Mouse (Mus musculus) lung, embryonic 15.5 days (tissue): Measurements from ENCODE around the gene Slc24a4. TPM values are rescaled to one million over a fixed set of nuclear protein-coding genes. Genes with fewer than 3 reads are reported as not detected.
A peak's percentile ranks its signal among the peaks of the same experiment; 100 is the strongest.

Experiments
- ATAC-seq: fragments of 200-750 bp; cut with Nextera tagmentation; 2 replicates; pipeline ENCODE4 v1.8.0; 2017; ENCODE audit warnings: moderate number of reproducible peaks, borderline replicate concordance; ENCODE audit not compliant: low FRiP score, low TSS enrichment; ENCODE audit errors: extremely low read depth
- H3K27ac ChIP-seq: fragments of 300-500 bp; sonication (generic); 2 replicates; pipeline ENCODE4 v1.5.1; 2015; ENCODE audit warnings: moderate library complexity, mild to moderate bottlenecking, inconsistent platforms
- H3K27me3 ChIP-seq: fragments of 300-500 bp; sonication (generic); 2 replicates; pipeline ENCODE4 v1.6.1; 2015; ENCODE audit warnings: inconsistent platforms
- H3K36me3 ChIP-seq: fragments of 300-500 bp; sonication (generic); 2 replicates; pipeline ENCODE4 v1.6.1; 2015; ENCODE audit warnings: inconsistent platforms
- H3K4me1 ChIP-seq: fragments of 300-500 bp; sonication (generic); 2 replicates; pipeline ENCODE4 v1.6.1; 2015; ENCODE audit warnings: inconsistent platforms
- H3K4me2 ChIP-seq: fragments of 300-500 bp; sonication (generic); 2 replicates; pipeline ENCODE4 v1.6.1; 2015; ENCODE audit warnings: inconsistent platforms, mild to moderate bottlenecking, moderate library complexity
- H3K4me3 ChIP-seq: fragments of 300-500 bp; sonication (generic); 2 replicates; pipeline ENCODE4 v1.5.1; 2015; ENCODE audit warnings: mild to moderate bottlenecking, inconsistent platforms
- H3K9ac ChIP-seq: fragments of 300-500 bp; sonication (generic); 2 replicates; pipeline ENCODE4 v1.6.1; 2015; ENCODE audit warnings: inconsistent platforms
- H3K9me3 ChIP-seq: fragments of 300-500 bp; sonication (generic); 2 replicates; pipeline ENCODE4 v1.6.1; 2016; ENCODE audit warnings: inconsistent platforms
- WGBS: fragments of 180-500 bp; shearing (Covaris S2); methylation state at CpG from one replicate; pipeline ENCODE4 v1.1.7; 2015; 5-methylcytosine and 5-hydroxymethylcytosine counted together
- polyA plus RNA-seq: library from polyadenylated mRNA; unstranded; fragments of >200 nt; fragmentation: Nextera tagmentation; extraction: Ambion mirVana; gene quantifications from 2 replicates; pipeline ENCODE4 v1.2.1, GENCODE M21; 2015

Slc24a4 gene
- polyA plus RNA-seq, 1 experiment from 2014 or later = 2.1 TPM

DNA sequence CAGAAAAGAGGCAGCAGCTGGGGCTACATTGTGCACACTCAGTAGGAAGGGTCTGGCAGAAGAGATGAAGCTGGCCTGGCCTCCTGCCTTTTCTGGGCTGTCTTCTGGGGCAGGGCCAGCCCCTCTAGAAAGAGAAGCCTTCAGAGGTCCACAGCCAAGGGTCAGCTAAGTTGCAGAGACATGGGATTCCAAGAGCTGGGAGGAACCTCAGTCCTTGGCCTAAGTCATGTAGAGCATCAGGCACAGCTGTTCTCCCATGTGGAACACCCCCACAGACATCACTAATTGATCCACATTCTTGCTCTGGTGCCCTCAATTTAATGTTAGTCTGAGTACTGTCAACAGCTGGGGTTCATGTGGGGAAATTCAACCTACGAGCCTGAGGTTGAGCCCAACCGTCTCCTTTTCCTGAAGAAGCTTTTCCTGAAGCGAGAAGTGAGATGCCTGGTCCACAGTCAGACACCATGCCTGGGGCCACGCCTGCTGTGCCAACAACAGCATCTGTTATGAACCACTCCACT lies 174.4 kb downstream of the Slc24a4 start:
- Histone ChIP-seq H3K4me1 (peaks cover 73% of the 10 kb centered on the region), H3K27ac (peak overlapping the region; percentile 69), H3K36me3 (no peaks in the 10 kb centered on the region), H3K9ac (no peak overlapping the region), H3K27me3 (no peaks in the 10 kb centered on the region), H3K4me2 (no peak overlapping the region), H3K9me3 (no peaks in the 10 kb centered on the region), H3K4me3 (no peak overlapping the region)
- WGBS = 46% methylated on average over 4 of the region's 4 CpGs
- peak; percentile 89 for ATAC-seq

DNA sequence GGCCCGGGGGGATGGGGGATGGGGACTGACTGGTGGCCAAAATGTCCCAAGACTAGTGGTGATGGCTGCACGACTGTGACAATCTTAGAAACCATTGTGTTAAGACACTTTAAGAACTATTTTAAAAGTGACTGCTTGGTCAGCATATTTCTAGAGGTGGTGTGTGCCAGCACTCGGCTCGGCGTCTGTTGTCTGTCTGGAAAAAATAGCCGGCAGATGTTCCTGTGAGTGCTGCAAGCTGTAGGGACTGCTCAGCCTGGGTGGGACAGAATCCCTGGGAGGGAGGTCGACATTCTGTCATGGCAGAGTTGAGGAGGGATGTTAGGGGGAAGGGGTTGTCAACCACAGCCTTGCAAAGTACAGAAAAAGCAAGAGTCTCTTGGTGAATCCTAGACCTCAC lies 175.3 kb downstream of the Slc24a4 start:
- no peaks in the 10 kb centered on the region for H3K27me3 ChIP-seq
- H3K36me3 ChIP-seq = no peaks in the 10 kb centered on the region
- WGBS = 12% methylated on average over 7 of the region's 7 CpGs
- H3K4me2 ChIP-seq = no peak overlapping the region
- no peaks in the 10 kb centered on the region for H3K9me3 ChIP-seq
- ATAC-seq = no peak
- no peak overlapping the region for H3K4me3 ChIP-seq
- H3K9ac ChIP-seq = no peak overlapping the region
- H3K4me1 ChIP-seq = peaks cover 76% of the 10 kb centered on the region
- H3K27ac ChIP-seq = peak overlapping the region; percentile 69

DNA sequence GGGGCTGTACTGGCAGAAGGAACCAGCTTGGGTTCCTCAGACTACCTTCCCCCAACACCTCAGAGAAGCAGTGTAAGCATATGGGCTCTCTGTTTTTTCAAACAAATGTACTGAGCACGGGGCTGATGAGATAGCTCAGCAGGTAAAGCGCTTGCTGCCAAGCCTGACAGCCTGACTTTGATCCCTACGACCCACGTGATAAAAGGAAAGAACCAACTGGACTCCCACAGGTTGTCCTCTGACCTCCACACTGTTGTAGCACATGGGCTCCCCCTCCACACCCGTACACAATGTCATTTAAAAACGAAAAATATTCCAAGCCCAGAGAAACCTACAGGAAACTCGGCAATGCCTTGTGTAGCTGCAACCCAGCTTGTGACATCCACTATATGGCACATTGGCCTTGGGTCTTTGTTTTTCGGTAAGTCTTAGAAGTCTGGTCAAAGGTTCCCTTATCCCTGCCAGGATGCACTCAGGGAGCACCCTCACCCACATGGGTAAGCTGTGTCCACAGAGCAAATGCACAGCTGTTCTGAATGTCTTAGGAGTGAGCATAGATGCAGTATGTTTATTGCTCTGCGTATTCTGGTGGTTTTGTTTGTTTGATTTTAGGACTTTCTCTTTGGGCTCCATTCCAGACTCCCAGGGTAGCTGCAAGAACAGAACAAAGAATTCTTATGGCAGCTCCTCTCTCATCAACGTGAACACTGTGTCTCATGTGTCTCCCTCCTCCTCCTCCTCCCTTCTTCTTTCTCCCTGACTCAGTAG lies 176.7 kb downstream of the Slc24a4 start:
- Histone ChIP-seq H3K9ac (no peak overlapping the region), H3K36me3 (no peaks in the 10 kb centered on the region; the same call in 1 of the 2 replicates), H3K27me3 (no peaks in the 10 kb centered on the region), H3K4me3 (no peak overlapping the region), H3K4me2 (no peak overlapping the region), H3K9me3 (no peaks in the 10 kb centered on the region), H3K27ac (peak overlapping the region; percentile 26; the same call in 1 of the 2 replicates), H3K4me1 (peaks cover 81% of the 10 kb centered on the region)
- WGBS = 34% methylated on average over 10 of the region's 10 CpGs
- ATAC-seq = no peak

DNA sequence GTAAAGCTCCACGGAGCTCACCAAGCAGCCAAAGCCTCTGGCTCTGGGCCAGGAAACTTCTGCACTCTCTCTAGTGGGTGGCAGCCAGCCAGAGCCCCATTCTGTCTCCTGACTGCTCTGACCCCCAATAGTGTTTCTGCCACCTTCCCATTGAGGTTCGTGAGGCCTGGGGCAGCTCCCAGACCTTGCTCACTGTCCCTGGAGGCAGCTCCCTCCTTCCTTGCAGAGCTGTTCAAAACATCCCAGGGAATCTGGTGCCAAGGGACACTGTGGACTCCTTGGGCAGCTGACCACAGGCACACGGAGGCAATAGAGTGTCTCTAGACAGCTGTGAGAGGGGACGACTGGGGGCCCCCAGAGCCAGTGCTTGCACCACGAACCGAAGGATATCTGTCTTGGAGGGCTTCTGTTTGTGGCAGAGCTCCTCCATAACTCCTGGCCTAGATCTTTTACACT lies 179.5 kb downstream of the Slc24a4 start:
- Histone ChIP-seq H3K4me2 (peak overlapping the region; percentile 12; the same call in 1 of the 2 replicates), H3K4me1 (peaks cover 62% of the 10 kb centered on the region), H3K27ac (peak overlapping the region; percentile 81), H3K36me3 (peaks cover 2% of the 10 kb centered on the region; the same call in 1 of the 2 replicates), H3K9me3 (no peaks in the 10 kb centered on the region), H3K27me3 (no peaks in the 10 kb centered on the region), H3K4me3 (no peak overlapping the region), H3K9ac (no peak overlapping the region)
- WGBS = 23% methylated on average over 6 of the region's 6 CpGs
- ATAC-seq = peak; percentile 87

DNA sequence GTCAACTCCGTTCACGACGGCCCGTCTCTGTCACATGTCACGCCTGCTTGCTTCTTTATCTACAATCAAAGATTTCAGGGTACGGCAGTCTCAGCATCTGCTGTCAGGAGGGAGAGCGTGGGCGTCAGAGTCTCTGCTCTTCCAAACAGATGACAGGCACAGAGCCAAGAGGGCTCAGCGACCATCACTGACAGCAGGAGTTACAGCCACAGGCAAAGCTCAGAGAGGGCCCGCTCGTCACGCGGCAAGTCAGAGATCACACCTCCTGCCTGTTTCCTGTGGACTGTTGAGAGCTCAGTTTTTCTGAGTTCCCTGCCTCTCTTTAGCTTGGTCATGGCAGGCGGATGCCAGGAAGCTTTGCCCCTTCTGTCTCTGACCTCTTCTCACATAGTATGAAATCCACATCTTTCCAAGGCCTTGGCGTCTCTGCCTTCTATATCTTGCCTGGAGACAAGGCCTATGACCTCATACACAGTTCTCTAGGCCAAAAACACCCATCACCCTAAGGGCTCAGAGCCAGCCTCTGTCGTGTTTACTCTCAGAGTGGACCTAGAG lies 180.0 kb downstream of the Slc24a4 start:
- WGBS = 32% methylated on average over 16 of the region's 16 CpGs
- ATAC-seq = peak; percentile 89
- peaks cover 57% of the 10 kb centered on the region for H3K4me1 ChIP-seq

DNA sequence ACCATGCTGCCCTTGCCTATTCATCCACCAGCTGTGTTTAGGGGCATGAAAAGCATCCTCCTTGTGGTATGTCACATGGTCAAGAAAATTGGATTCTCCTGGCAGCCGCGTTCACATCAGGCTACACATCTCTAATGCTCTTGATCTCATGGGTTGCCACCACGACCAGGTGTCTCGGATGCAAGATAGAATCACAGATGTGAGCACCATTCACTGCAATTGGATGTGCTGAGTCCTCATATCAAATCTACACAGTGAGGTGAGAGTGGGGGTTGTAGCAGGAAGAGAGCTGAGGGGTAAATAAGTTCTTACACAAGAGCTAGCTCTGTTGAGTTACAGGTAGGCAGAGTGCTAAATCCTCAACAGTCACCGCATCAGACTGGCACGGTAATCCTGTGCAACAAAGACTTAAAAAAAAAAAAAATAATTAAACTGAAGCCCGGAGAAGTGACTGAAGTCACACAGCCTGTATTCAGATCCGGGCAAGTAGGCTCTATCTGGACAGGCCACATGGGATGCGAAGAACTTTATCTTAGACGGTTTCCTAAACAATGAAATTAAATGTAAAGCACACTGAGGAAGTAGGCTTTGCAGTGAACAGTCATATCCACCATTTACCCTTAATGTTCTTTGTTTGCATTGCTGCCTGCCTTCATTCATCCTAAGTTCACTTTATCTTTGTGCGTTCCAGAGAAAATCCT lies 180.7 kb downstream of the Slc24a4 start:
- no peak overlapping the region for H3K4me2 ChIP-seq
- H3K9me3 ChIP-seq = no peaks in the 10 kb centered on the region
- H3K4me3 ChIP-seq = no peak overlapping the region
- no peak for ATAC-seq
- peaks cover 50% of the 10 kb centered on the region for H3K4me1 ChIP-seq
- peak overlapping the region; percentile 81 for H3K27ac ChIP-seq
- H3K9ac ChIP-seq = no peak overlapping the region
- no peaks in the 10 kb centered on the region for H3K27me3 ChIP-seq
- 79% methylated on average over 11 of the region's 11 CpGs for WGBS
- H3K36me3 ChIP-seq = peaks cover 6% of the 10 kb centered on the region; the same call in 1 of the 2 replicates

More for the DNA sequence above, 180.0 kb downstream of the Slc24a4 start:
- Histone ChIP-seq H3K9ac (no peak overlapping the region), H3K36me3 (peaks cover 6% of the 10 kb centered on the region; the same call in 1 of the 2 replicates), H3K27me3 (no peaks in the 10 kb centered on the region), H3K9me3 (no peaks in the 10 kb centered on the region), H3K4me2 (0 out of 2 replicates have a peak overlapping the region, but pooled peaks have one; percentile 12), H3K27ac (peak overlapping the region; percentile 81), H3K4me3 (no peak overlapping the region)

DNA sequence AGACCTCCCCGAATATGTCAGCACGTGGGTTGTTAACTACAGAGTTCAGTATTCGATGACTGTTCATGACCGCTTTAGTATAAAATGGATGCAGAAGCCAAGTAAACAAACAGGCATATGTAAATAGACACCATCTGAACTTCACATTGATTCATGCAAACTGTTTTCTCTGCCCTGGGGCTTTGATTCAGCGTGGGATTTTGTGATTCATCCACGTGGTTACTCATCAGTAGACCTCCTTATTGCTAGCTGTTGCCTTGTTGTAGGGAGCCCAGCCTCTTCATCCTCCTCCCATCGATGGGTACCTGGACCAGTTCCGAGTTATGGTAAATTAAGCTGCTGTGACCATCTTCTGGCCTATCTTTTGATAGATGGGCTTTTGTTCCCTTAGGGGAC lies 181.3 kb downstream of the Slc24a4 start:
- Histone ChIP-seq H3K27ac (no peak overlapping the region), H3K9me3 (no peaks in the 10 kb centered on the region), H3K9ac (no peak overlapping the region), H3K4me3 (no peak overlapping the region), H3K4me2 (no peak overlapping the region), H3K4me1 (peaks cover 45% of the 10 kb centered on the region), H3K36me3 (peaks cover 10% of the 10 kb centered on the region), H3K27me3 (no peaks in the 10 kb centered on the region)
- 75% methylated on average over 8 of the region's 8 CpGs for WGBS
- no peak for ATAC-seq

DNA sequence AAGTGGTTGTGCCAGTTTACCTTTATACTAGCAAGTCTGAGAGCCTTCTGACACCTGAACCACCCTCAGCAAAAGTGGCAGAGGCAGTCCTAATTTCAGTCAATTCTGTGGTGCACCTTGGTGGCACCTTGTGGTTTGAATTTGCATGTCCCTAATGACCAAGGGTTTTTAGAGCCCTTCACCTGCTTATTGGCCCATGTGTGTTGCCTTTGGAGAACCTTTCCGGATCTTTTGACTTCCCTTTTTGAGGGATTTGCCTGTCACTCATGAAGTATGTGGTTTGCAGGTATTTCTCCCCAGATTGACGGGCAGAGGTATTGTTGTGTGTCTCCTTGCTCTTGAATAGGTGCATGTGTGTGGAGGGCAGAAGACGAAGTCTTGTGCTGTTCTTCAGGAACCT lies 181.7 kb downstream of the Slc24a4 start:
- H3K4me3 ChIP-seq = no peak overlapping the region
- 93% methylated on average over 3 of the region's 3 CpGs for WGBS
- H3K9ac ChIP-seq = no peak overlapping the region
- no peak overlapping the region for H3K27ac ChIP-seq
- no peaks in the 10 kb centered on the region for H3K27me3 ChIP-seq
- no peak overlapping the region for H3K4me2 ChIP-seq
- peaks cover 15% of the 10 kb centered on the region for H3K36me3 ChIP-seq
- H3K4me1 ChIP-seq = peaks cover 40% of the 10 kb centered on the region
- H3K9me3 ChIP-seq = no peaks in the 10 kb centered on the region
- ATAC-seq = no peak

DNA sequence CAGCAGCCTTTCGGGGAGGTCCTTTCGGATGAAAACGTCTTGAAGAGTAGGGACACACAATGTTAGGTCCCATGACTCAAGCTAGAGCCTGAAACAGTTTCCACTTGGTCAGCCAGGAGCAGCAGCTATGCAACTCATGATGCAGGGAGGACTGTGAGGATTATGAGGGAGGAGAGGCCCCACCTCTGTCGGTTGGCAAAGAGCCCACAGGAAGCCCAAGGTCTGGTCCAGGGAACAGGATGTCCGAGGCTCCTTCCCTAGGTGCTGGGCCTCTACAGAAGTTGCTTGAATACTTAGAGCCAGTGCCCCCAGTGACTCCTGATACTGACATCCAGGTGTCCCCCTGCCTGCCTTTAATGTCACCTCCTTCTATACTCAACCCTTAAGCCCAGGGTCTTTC lies 182.9 kb downstream of the Slc24a4 start:
- no peaks in the 10 kb centered on the region for H3K9me3 ChIP-seq
- 85% methylated on average over 5 of the region's 5 CpGs for WGBS
- H3K27ac ChIP-seq = no peak overlapping the region

More for the DNA sequence above, 182.9 kb downstream of the Slc24a4 start:
- Histone ChIP-seq H3K27me3 (no peaks in the 10 kb centered on the region), H3K4me1 (peaks cover 31% of the 10 kb centered on the region), H3K4me3 (no peak overlapping the region), H3K4me2 (no peak overlapping the region), H3K9ac (no peak overlapping the region), H3K36me3 (peaks cover 18% of the 10 kb centered on the region)
- ATAC-seq = no peak
